Mouse (Mus musculus) stomach, embryonic 14.5 days (tissue): Measurements from ENCODE around the gene S1pr2. TPM values are rescaled to one million over a fixed set of nuclear protein-coding genes. Genes with fewer than 3 reads are reported as not detected.
"Not testable (repeated sequence)": the region's sequence is repeated elsewhere in the genome, so short reads cannot be mapped to it uniquely, and the experiment has no call there.

ENCODE experiments used
- ATAC-seq: fragments of 200-750 bp; cut with Nextera tagmentation; 2 replicates; pipeline ENCODE4 v1.8.0; 2017; ENCODE audit warnings: low read depth, moderate TSS enrichment; ENCODE audit not compliant: insufficient number of reproducible peaks, insufficient read depth, low FRiP score
- H3K27ac ChIP-seq: fragments of 300-500 bp; sonication (generic); 2 replicates; pipeline ENCODE4 v1.5.1; 2014; ENCODE audit warnings: mild to moderate bottlenecking, low read length, moderate library complexity, mixed read lengths
- H3K27me3 ChIP-seq: fragments of 300-500 bp; sonication (generic); 2 replicates; pipeline ENCODE4 v1.6.1; 2014; ENCODE audit warnings: low read length, control low read depth, mixed read lengths; ENCODE audit not compliant: control insufficient read depth, insufficient read depth
- H3K36me3 ChIP-seq: fragments of 300-500 bp; sonication (generic); 2 replicates; pipeline ENCODE4 v1.6.1; 2014; ENCODE audit warnings: mild to moderate bottlenecking, control low read depth, low read length, moderate library complexity, mixed read lengths; ENCODE audit not compliant: control insufficient read depth, insufficient read depth
- H3K4me1 ChIP-seq: fragments of 300-500 bp; sonication (generic); 2 replicates; pipeline ENCODE4 v1.6.1; 2014; ENCODE audit warnings: low read length, control low read depth, mixed read lengths; ENCODE audit not compliant: control insufficient read depth, insufficient read depth
- H3K4me2 ChIP-seq: fragments of 300-500 bp; sonication (generic); replicated peaks from 2 replicates; pipeline ENCODE4 v1.6.1; 2014; ENCODE audit warnings: low read depth, low read length, control low read depth
- H3K4me3 ChIP-seq: fragments of 300-500 bp; sonication (generic); 2 replicates; pipeline ENCODE4 v1.5.1; 2014; ENCODE audit warnings: low read depth, low read length, control low read depth
- H3K9ac ChIP-seq: fragments of 300-500 bp; sonication (generic); replicated peaks from 2 replicates; pipeline ENCODE4 v1.6.1; 2014; ENCODE audit warnings: low read depth, mild to moderate bottlenecking, control low read depth, low read length, moderate library complexity, mixed read lengths
- H3K9me3 ChIP-seq: fragments of 300-500 bp; sonication (generic); 2 replicates; pipeline ENCODE4 v1.6.1; 2016; ENCODE audit warnings: low read depth, low read length, control low read depth; ENCODE audit not compliant: control insufficient read depth
- WGBS: fragments of 180-500 bp; shearing (Covaris S2); extraction: QIAGEN DNeasy Blood & Tissue Kit; methylation state at CpG from one replicate; pipeline ENCODE4 v1.1.7; 2014; 5-methylcytosine and 5-hydroxymethylcytosine counted together
- polyA plus RNA-seq: library from polyadenylated mRNA; unstranded; fragments of >200 nt; fragmentation: Nextera tagmentation; extraction: Ambion mirVana; gene quantifications from 2 replicates; pipeline ENCODE4 v1.2.1, GENCODE M21; 2014

S1pr2 gene
- polyA plus RNA-seq, 1 experiment from 2014 or later = 52.3 TPM

- 2% methylated on average over 30 of the region's 30 CpGs for whole genome bisulfite sequencing
- peaks cover 14% of the 10 kb centered on the region for H3K4me1 ChIP-seq
- no peak within 1 kb of the TSS; the same call in 1 of the 2 replicates for H3K9ac ChIP-seq
These were observed 39.1 kb upstream of the S1pr2 start, which contains the start of gene Icam1 for GRCm38 (mm10) chr9:21015571-21016130. Gene Icam1, plus strand, starts transcription at chr9:21015985.

DNA sequence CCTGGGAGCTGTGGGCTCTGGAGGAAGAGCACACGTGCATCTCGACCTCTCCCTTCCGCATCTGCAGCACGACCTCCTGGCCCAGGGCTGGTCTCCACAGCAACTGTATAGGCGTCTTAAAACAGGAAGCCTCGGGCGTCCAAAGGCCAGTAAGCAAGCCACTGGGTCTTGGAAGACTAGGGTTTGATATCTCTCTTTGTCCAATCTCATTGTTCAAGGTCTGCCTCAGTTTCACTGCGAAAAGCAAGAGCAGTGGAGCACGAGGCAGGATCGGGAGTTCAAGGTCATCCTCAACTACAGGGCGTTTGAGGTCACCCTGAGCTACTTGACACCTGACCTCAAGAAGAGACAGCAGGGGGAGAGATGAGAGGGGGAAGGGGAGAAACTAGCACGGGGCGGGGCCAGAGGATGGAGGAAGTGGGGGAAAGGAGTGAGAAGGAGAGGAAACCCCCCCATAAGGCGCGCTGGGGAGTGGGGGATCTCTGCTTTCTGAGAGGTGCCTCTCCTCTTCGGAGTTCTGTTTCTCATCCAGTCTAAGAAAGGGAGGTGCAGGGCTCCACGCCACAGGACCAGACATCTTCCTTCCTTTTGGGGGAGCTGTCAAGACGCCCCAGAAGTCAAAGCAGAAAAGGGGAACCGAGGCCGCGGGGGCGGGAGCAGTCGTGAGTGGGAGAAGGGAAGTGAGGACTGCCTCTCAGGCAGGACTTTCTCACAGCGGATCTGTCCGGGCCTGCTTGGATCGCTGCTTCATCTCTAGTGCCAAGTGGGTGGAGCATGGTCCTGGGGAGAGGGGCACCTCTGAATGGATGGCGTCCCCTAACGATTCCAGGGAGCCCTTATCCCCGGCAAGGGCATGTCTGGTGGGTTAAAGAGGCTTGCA is 38.4 kb upstream of the S1pr2 start:
- Histone ChIP-seq H3K27me3 (peaks cover 15% of the 10 kb centered on the region; the same call in 1 of the 2 replicates), H3K36me3 (no peaks in the 10 kb centered on the region), H3K9me3 (no peaks in the 10 kb centered on the region), H3K4me1 (peaks cover 14% of the 10 kb centered on the region), H3K27ac (no peak overlapping the region), H3K9ac (no peak overlapping the region; the same call in 1 of the 2 replicates), H3K4me2 (peak overlapping the region; percentile 59), H3K4me3 (peak overlapping the region; percentile 40)
- peak; percentile 53; the same call in 1 of the 2 replicates for ATAC-seq
- WGBS = 4% methylated on average over 29 of the region's 29 CpGs

More at GRCm38 (mm10) chr9:21015571-21016130, 39.1 kb upstream of the S1pr2 start, which contains the start of gene Icam1:
- ATAC-seq = peak; percentile 43; the same call in 1 of the 2 replicates
- Histone ChIP-seq H3K9me3 (no peaks in the 10 kb centered on the region), H3K36me3 (no peaks in the 10 kb centered on the region), H3K27me3 (peaks cover 15% of the 10 kb centered on the region; the same call in 1 of the 2 replicates), H3K4me2 (peak within 1 kb of the TSS; percentile 59), H3K27ac (no peak within 1 kb of the TSS), H3K4me3 (peak within 1 kb of the TSS; percentile 40)

DNA sequence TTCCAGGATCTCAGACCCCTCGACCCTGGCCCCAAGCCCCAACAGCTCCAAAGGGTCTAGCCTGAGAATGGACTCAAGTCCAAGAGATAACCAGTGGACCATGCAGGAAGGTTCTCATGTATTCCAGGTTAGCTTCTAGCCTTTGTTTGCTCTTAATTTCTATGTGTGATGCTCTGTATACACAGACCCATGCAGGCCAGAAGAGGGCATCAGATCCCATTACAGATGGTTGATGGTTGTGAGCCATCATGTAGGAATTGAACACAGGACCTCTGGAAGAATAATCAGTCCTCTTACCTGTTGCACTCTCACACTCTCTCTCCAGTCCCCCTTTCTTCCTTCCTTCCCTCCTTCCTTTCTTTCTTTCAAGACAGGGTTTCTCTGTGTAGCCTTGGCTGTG is 35.8 kb upstream of the S1pr2 start:
- 67% methylated on average over 1 of the region's 1 CpGs for WGBS
- no peak overlapping the region for H3K27ac ChIP-seq
- no peak for ATAC-seq
- H3K4me1 ChIP-seq = peaks cover 14% of the 10 kb centered on the region
- no peak overlapping the region for H3K4me3 ChIP-seq
- H3K4me2 ChIP-seq = no peak overlapping the region
- peaks cover 12% of the 10 kb centered on the region for H3K36me3 ChIP-seq
- no peaks in the 10 kb centered on the region for H3K9me3 ChIP-seq
- H3K27me3 ChIP-seq = peaks cover 12% of the 10 kb centered on the region; the same call in 1 of the 2 replicates
- H3K9ac ChIP-seq = no peak overlapping the region

DNA sequence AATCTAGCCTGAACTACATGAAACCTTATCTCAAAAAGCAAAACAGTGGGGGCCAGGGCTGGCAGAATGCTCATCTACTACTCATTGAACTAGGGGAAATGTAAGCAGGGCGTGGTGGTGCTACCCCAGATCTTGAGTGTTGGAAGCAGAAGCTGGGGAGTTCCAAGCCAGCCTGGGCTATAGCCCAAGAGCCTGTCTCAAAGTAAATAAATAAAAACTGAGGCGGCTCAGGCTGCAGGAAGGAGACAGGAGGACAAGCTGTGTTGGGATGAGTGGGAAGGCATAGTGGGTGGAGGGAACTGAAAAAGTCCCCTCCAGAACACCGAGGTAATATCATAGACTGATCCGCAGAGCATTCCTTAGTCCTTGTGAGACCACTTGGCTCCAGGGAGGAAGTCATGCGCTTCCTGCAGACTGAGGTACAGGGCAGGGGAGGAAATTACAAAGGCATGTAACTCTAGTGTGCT is 35.3 kb upstream of the S1pr2 start:
- Histone ChIP-seq H3K4me3 (no peak overlapping the region), H3K36me3 (peaks cover 17% of the 10 kb centered on the region), H3K27me3 (peaks cover 7% of the 10 kb centered on the region; the same call in 1 of the 2 replicates), H3K9ac (no peak overlapping the region), H3K9me3 (no peaks in the 10 kb centered on the region), H3K27ac (no peak overlapping the region), H3K4me2 (no peak overlapping the region), H3K4me1 (peaks cover 14% of the 10 kb centered on the region)
- ATAC-seq = no peak
- 46% methylated on average over 5 of the region's 5 CpGs for WGBS

- not testable (repeated sequence) for H3K9ac ChIP-seq, H3K27me3 ChIP-seq, H3K27ac ChIP-seq, H3K4me1 ChIP-seq, H3K9me3 ChIP-seq, H3K4me3 ChIP-seq, H3K4me2 ChIP-seq, ATAC-seq
- 65% methylated on average over 9 of the region's 9 CpGs for WGBS
- peaks cover 24% of the 10 kb centered on the region for H3K36me3 ChIP-seq
These were observed 34.5 kb upstream of the S1pr2 start for GRCm38 (mm10) chr9:21010939-21011541.

GRCm38 (mm10) chr9:21010362-21010761 is 33.8 kb upstream of the S1pr2 start:
- no peak overlapping the region for H3K4me3 ChIP-seq
- no peak for ATAC-seq
- H3K36me3 ChIP-seq = peaks cover 29% of the 10 kb centered on the region
- no peak overlapping the region for H3K4me2 ChIP-seq
- no peak overlapping the region for H3K9ac ChIP-seq
- peaks cover 9% of the 10 kb centered on the region for H3K4me1 ChIP-seq
- H3K9me3 ChIP-seq = no peaks in the 10 kb centered on the region
- WGBS = 58% methylated on average over 2 of the region's 2 CpGs
- H3K27ac ChIP-seq = no peak overlapping the region
- no peaks in the 10 kb centered on the region for H3K27me3 ChIP-seq

GRCm38 (mm10) chr9:21008007-21008406 is 31.4 kb upstream of the S1pr2 start:
- Histone ChIP-seq H3K9ac (no peak overlapping the region), H3K27ac (no peak overlapping the region), H3K27me3 (no peaks in the 10 kb centered on the region), H3K4me3 (no peak overlapping the region), H3K36me3 (peaks cover 38% of the 10 kb centered on the region), H3K9me3 (no peaks in the 10 kb centered on the region), H3K4me2 (no peak overlapping the region), H3K4me1 (no peaks in the 10 kb centered on the region)
- ATAC-seq = no peak
- WGBS = 79% methylated on average over 7 of the region's 7 CpGs

DNA sequence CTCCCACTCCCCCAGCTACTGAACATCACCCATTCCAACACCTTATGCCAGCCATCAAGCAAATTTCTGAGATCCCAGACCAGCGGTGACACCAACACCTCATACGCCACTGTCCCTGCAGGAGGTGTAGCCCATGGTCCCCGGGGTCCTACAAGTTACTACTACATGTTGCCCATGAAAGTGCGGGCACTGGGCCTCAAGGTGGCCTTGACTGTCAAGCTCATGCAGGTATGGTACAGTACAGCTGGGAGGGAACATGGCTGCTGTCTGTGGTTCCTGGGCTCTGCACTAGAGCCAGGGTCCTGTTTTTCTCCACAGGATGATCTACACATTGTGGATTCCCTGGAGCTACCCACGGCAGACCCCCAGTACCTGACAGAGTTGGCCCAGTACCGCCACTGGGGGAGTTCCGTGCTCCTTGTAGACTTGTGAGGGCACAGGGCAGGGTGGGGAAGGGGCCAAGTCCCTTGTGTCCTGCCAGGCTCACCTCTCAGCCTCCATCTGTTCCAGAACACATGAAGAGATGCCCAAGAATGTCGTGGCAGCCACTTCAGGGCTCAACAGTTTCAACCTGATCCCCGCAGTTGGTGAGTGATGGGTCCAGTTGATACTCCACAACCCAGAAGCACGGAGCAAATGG is 30.9 kb upstream of the S1pr2 start:
- H3K9ac ChIP-seq = no peak overlapping the region
- H3K4me2 ChIP-seq = no peak overlapping the region
- H3K4me1 ChIP-seq = no peaks in the 10 kb centered on the region
- no peak overlapping the region for H3K4me3 ChIP-seq
- no peaks in the 10 kb centered on the region for H3K27me3 ChIP-seq
- 94% methylated on average over 10 of the region's 10 CpGs for WGBS
- peaks cover 38% of the 10 kb centered on the region for H3K36me3 ChIP-seq
- ATAC-seq = no peak
- H3K9me3 ChIP-seq = no peaks in the 10 kb centered on the region
- no peak overlapping the region for H3K27ac ChIP-seq
